Mouse (Mus musculus): ENCODE results near the gene Cep162.

GRCm38 (mm10) chr9:87171517-87171916 is 83.8 kb downstream of the Cep162 start:
- no peak for TF ChIP-seq CTCF (conservative IDR thresholded peaks at IDR 0.05; ENCODE audit: low read length)
- TF ChIP-seq NANOG (IDR thresholded peaks at IDR 0.05; ENCODE audit: borderline replicate concordance, low read length), result no peak
- TF ChIP-seq POU5F1 (IDR thresholded peaks at IDR 0.05; ENCODE audit: borderline replicate concordance, low read length), result no peak

All from E14TG2a.4 (cell line).